Mouse (Mus musculus) cerebellum, postnatal 25 days (tissue): ENCODE data around the gene Ahdc1.

ENCODE experiments used
- DNase-seq, 2 experiments: peaks; one replicate each; pipeline ENCODE4 v3.0.0; 2021; ENCODE audit warnings: mixed read lengths in 2 of 2

Ahdc1 gene

GRCm38 (mm10) chr4:133040241-133040904 lies 29.3 kb downstream of the Ahdc1 start:
- DNase-seq = no peak

GRCm38 (mm10) chr4:133042244-133042643 lies 31.2 kb downstream of the Ahdc1 start:
- no peak for DNase-seq

- DNase-seq = peak in 1 of 2 experiments; percentile 57
Observed at GRCm38 (mm10) chr4:133042651-133043635, 31.9 kb downstream of the Ahdc1 start.

GRCm38 (mm10) chr4:133043798-133044646 lies 33.0 kb downstream of the Ahdc1 start:
- DNase-seq = peak; percentile 77 to 80

- DNase-seq = peak in 1 of 2 experiments; percentile 24
Observed at GRCm38 (mm10) chr4:133044647-133045094, 33.6 kb downstream of the Ahdc1 start.

- DNase-seq = peak in 1 of 2 experiments; percentile 43
Observed at GRCm38 (mm10) chr4:133045771-133046474, 34.9 kb downstream of the Ahdc1 start.

GRCm38 (mm10) chr4:133046691-133047352 lies 35.8 kb downstream of the Ahdc1 start:
- DNase-seq = peak; percentile 56 to 58

GRCm38 (mm10) chr4:133047353-133048105 lies 36.5 kb downstream of the Ahdc1 start:
- peak in 1 of 2 experiments; percentile 49 for DNase-seq

- peak; percentile 82 to 86 for DNase-seq
Observed at GRCm38 (mm10) chr4:133049071-133049920, 38.2 kb downstream of the Ahdc1 start.

GRCm38 (mm10) chr4:133050196-133050836 lies 39.3 kb downstream of the Ahdc1 start:
- peak in 1 of 2 experiments; percentile 44 for DNase-seq

GRCm38 (mm10) chr4:133050837-133051549 lies 39.9 kb downstream of the Ahdc1 start:
- peak in 1 of 2 experiments; percentile 35 for DNase-seq

- DNase-seq = peak in 1 of 2 experiments; percentile 20
Observed at GRCm38 (mm10) chr4:133051550-133051865, 40.4 kb downstream of the Ahdc1 start.

- DNase-seq = peak in 1 of 2 experiments; percentile 29
Observed at GRCm38 (mm10) chr4:133052029-133052745, 41.1 kb downstream of the Ahdc1 start.

- DNase-seq = no peak
Observed at GRCm38 (mm10) chr4:133052995-133053572, 42.0 kb downstream of the Ahdc1 start.

GRCm38 (mm10) chr4:133054530-133054929 lies 43.5 kb downstream of the Ahdc1 start:
- DNase-seq = no peak

GRCm38 (mm10) chr4:133055163-133055951 lies 44.3 kb downstream of the Ahdc1 start:
- no peak for DNase-seq
